Mouse (Mus musculus) hindbrain, embryonic 16.5 days (tissue): ENCODE data around the gene Fbp2. TPM values are rescaled to one million over a fixed set of nuclear protein-coding genes. Genes with fewer than 3 reads are reported as not detected.

Experiments
- ATAC-seq: fragments of 200-750 bp; cut with Nextera tagmentation; 2 replicates; pipeline ENCODE4 v1.8.0; 2017; ENCODE audit warnings: moderate TSS enrichment, moderate library complexity
- H3K27ac ChIP-seq: fragments of 300-500 bp; sonication (generic); 2 replicates; pipeline ENCODE4 v1.5.1; 2014; ENCODE audit warnings: low read depth, mild to moderate bottlenecking, control low read depth, low read length, moderate library complexity
- H3K27me3 ChIP-seq: fragments of 300-500 bp; sonication (generic); replicated peaks from 2 replicates; pipeline ENCODE4 v1.6.1; 2014; ENCODE audit warnings: low read length; ENCODE audit not compliant: control insufficient read depth, insufficient read depth
- H3K36me3 ChIP-seq: fragments of 300-500 bp; sonication (generic); 2 replicates; pipeline ENCODE4 v1.6.1; 2014; ENCODE audit warnings: mild to moderate bottlenecking, low read length, moderate library complexity, mixed read lengths; ENCODE audit not compliant: control insufficient read depth, insufficient read depth
- H3K4me1 ChIP-seq: fragments of 300-500 bp; sonication (generic); 2 replicates; pipeline ENCODE4 v1.6.1; 2014; ENCODE audit warnings: low read depth, low read length; ENCODE audit not compliant: control insufficient read depth, insufficient read depth
- H3K4me2 ChIP-seq: fragments of 300-500 bp; sonication (generic); 2 replicates; pipeline ENCODE4 v1.6.1; 2014; ENCODE audit warnings: mild to moderate bottlenecking, low read length, control low read depth, moderate library complexity
- H3K4me3 ChIP-seq: fragments of 300-500 bp; sonication (generic); 2 replicates; pipeline ENCODE4 v1.5.1; 2014; ENCODE audit warnings: mild to moderate bottlenecking, low read length, control low read depth, moderate library complexity
- H3K9ac ChIP-seq: fragments of 300-500 bp; sonication (generic); 2 replicates; pipeline ENCODE4 v1.6.1; 2014; ENCODE audit warnings: low read depth, mild to moderate bottlenecking, control low read depth, low read length, moderate library complexity
- H3K9me3 ChIP-seq: fragments of 300-500 bp; sonication (generic); 2 replicates; pipeline ENCODE4 v1.6.1; 2014; ENCODE audit warnings: mild to moderate bottlenecking, low read length, moderate library complexity; ENCODE audit not compliant: control insufficient read depth
- WGBS: fragments of 180-500 bp; shearing (Covaris S2); extraction: QIAGEN DNeasy Blood & Tissue Kit; methylation state at CpG from one replicate; pipeline ENCODE4 v1.1.7; 2014; 5-methylcytosine and 5-hydroxymethylcytosine counted together
- polyA plus RNA-seq: library from polyadenylated mRNA; unstranded; fragments of >200 nt; fragmentation: Nextera tagmentation; extraction: Ambion mirVana; gene quantifications from 2 replicates; pipeline ENCODE4 v1.2.1, GENCODE M21; 2015

Fbp2 gene
- polyA plus RNA-seq, 1 experiment from 2014 or later: 0.89 TPM

DNA sequence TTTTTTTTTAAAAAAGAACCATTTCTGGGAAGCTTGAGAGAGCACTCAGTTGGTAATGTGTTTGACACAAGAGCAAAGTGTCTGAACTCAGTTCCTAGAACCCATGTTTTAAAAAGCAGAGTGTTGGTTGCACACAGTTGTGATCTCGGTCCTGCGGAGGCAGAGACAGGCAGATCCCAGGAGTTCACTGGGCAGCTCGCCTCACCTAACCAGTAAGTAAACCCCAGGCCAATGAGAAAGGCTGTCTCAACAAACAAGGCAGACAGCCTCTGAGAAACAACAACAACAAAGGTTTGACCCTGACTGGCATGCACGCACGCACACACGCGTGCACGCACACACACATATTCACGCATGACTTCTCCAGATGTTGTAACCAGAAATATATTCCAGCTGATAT lies 25.7 kb upstream of the Fbp2 start:
- no peak overlapping the region for H3K4me3 ChIP-seq
- H3K4me1 ChIP-seq: peaks cover 7% of the 10 kb centered on the region
- 94% methylated on average over 9 of the region's 9 CpGs for WGBS
- ATAC-seq: no peak
- peaks cover 11% of the 10 kb centered on the region for H3K27me3 ChIP-seq
- no peak overlapping the region for H3K9ac ChIP-seq
- H3K36me3 ChIP-seq: no peaks in the 10 kb centered on the region
- no peak overlapping the region for H3K4me2 ChIP-seq
- no peak overlapping the region for H3K27ac ChIP-seq
- H3K9me3 ChIP-seq: no peaks in the 10 kb centered on the region

DNA sequence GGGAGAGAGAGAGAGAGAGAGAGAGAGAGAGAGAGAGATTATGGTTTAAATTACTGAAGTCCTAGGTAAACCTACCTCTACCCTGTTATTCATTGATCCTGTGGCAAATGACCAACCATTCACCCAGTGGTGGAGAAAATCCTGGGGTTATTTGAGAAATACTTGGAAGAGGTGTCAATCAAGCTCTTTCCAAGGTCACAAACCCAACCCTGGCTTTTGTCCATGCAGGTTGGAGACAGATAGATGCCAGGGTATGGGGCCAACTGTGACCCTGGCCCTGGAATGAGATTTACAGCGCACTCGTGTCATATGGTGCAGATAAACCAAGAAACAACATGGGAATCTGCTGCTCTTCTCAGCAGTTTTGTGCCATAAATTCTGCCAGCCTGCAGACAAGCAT lies 25.2 kb upstream of the Fbp2 start:
- Histone ChIP-seq H3K27me3 (peaks cover 11% of the 10 kb centered on the region), H3K4me3 (no peak overlapping the region), H3K27ac (no peak overlapping the region), H3K9ac (no peak overlapping the region), H3K4me2 (no peak overlapping the region), H3K36me3 (no peaks in the 10 kb centered on the region), H3K9me3 (no peaks in the 10 kb centered on the region), H3K4me1 (peaks cover 7% of the 10 kb centered on the region)
- no peak for ATAC-seq
- WGBS: 87% methylated on average over 2 of the region's 2 CpGs

DNA sequence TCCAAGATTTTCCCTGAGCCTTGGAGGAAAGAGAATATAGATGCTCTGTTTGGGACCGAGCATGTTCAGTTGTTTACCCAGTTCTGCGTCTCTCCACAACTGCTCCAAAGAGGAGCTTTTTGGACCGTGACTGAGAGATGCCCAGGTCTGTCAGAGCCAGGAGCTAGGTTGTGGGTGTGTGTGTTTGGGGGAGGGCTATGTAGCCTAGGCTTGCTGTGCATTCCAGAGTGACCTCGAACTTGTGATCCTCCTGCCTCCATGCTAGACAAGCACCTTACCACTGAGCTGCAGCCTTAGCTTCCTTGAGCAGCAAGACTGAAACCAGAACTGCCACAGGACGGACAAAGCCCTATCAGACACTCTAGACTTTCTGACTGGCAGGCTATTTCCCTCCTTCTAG lies 24.6 kb upstream of the Fbp2 start:
- H3K9me3 ChIP-seq: no peaks in the 10 kb centered on the region
- ATAC-seq: no peak
- no peak overlapping the region for H3K4me3 ChIP-seq
- peaks cover 5% of the 10 kb centered on the region for H3K4me1 ChIP-seq
- H3K36me3 ChIP-seq: no peaks in the 10 kb centered on the region
- no peak overlapping the region for H3K4me2 ChIP-seq
- H3K27me3 ChIP-seq: peaks cover 7% of the 10 kb centered on the region
- H3K27ac ChIP-seq: no peak overlapping the region
- H3K9ac ChIP-seq: no peak overlapping the region
- WGBS: 77% methylated on average over 5 of the region's 5 CpGs

DNA sequence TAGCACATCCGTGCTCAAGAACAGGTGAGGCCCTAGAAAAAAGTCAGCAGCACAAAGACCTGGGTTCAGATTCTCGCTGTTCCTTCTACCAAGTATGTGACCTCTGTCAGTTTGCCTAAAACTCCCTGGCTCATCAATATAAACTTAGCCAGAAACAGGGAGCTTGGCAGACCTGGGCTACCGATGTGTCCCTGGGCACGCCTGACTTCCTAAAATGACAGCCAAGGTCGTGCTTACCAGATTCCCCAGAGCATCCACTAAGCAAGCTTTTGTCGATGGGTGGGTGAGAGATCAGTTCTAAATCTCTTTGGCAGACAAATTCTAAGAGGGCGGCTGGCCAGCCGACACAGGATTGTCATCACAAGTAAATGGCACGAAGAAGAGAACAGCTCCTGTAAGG lies 23.1 kb upstream of the Fbp2 start:
- Histone ChIP-seq H3K36me3 (no peaks in the 10 kb centered on the region), H3K9me3 (no peaks in the 10 kb centered on the region), H3K27me3 (0 out of 2 replicates have a peak, but pooled peaks cover 2% of the 10 kb centered on the region), H3K9ac (no peak overlapping the region), H3K4me1 (no peaks in the 10 kb centered on the region), H3K4me3 (no peak overlapping the region), H3K27ac (no peak overlapping the region), H3K4me2 (no peak overlapping the region)
- ATAC-seq: no peak
- WGBS: 85% methylated on average over 9 of the region's 9 CpGs

DNA sequence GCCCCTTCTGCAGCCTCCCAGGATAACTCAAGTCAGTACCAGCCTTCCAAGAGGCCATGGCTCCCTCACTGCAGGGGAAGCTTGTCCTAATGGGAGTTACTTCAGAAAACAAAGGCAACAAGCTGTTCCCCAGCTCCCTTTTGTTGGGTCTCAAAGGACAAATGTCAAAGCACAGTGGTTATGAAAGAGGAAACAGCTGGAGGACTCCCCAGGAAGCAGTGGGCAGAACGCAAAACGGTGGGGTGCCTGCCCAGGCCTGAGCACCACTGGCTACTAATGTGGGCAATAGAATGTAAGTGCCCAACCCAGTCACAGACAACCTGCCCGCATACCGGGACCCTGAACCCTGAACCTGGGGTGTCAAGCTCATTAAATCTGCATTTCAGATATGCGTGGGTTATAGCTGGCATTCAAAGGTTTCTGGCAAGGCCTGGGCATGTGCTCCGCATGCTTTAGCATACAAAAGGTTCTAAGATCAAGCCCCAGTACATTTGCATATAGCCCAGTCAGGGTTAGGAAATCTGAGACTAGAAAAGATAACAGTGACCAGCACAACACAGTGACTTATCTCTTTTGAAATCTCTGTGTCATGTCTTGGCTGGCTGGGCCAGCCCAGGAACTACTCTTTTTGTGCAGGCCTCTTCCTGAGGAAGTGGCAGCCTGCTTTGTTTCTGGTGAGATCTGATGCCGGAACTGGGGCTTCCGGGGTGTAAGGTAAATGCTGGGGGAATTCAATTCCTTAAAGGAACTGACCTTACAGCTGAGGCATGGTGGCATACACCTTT lies 21.8 kb upstream of the Fbp2 start:
- no peaks in the 10 kb centered on the region for H3K9me3 ChIP-seq
- no peak overlapping the region for H3K4me3 ChIP-seq
- H3K4me1 ChIP-seq: no peaks in the 10 kb centered on the region
- WGBS: 22% methylated on average over 8 of the region's 8 CpGs
- no peak overlapping the region for H3K9ac ChIP-seq
- H3K36me3 ChIP-seq: no peaks in the 10 kb centered on the region
- H3K27me3 ChIP-seq: no peaks in the 10 kb centered on the region
- H3K4me2 ChIP-seq: no peak overlapping the region
- ATAC-seq: no peak
- H3K27ac ChIP-seq: no peak overlapping the region

DNA sequence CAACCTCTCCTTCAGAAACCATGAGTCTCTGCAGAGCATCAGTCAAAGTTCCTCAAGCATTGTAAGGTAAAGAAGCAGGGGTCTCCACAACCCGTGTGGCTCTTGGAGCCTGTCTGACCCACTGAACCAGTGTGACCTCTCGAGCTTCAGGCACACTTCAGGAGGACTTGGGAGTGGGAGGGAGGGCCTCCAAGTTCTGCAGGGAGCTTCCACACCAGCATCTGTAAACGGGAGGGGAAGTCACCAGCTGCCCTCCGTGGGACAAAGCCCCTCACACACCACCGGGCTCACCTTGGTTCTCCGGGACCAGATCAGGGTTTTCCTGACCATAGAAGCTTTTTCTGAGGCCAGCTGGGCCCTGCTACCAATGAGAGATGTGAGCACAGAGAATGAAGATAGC lies 21.2 kb upstream of the Fbp2 start:
- 23% methylated on average over 6 of the region's 6 CpGs for WGBS
- H3K9ac ChIP-seq: no peak overlapping the region
- no peaks in the 10 kb centered on the region for H3K4me1 ChIP-seq
- H3K27me3 ChIP-seq: no peaks in the 10 kb centered on the region
- no peak overlapping the region for H3K27ac ChIP-seq
- H3K4me2 ChIP-seq: no peak overlapping the region
- H3K36me3 ChIP-seq: no peaks in the 10 kb centered on the region
- ATAC-seq: no peak
- H3K9me3 ChIP-seq: no peaks in the 10 kb centered on the region
- H3K4me3 ChIP-seq: no peak overlapping the region

DNA sequence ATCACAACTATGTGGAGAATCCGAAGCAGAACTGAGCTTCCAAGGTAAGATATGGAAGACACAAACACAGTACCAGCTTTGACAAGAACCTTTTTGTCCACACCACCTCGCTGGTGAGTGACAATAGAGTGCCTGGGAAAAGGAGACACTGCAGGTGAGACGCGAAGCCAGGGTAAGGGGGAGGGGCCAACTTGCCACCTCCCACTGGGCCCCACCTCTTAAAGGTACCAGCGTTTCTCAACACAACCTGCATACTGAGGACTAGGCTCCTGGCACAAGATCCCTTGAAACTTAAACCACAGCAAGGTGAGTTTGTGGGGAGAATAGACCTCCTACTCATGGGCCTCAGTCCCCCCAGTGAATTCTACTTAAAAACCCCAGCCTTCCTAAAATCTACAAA lies 19.0 kb upstream of the Fbp2 start:
- Histone ChIP-seq H3K9me3 (no peaks in the 10 kb centered on the region), H3K4me1 (no peaks in the 10 kb centered on the region), H3K4me3 (no peak overlapping the region), H3K36me3 (no peaks in the 10 kb centered on the region), H3K27ac (no peak overlapping the region), H3K27me3 (no peaks in the 10 kb centered on the region), H3K4me2 (no peak overlapping the region), H3K9ac (no peak overlapping the region)
- ATAC-seq: no peak; the same call in 1 of the 2 replicates
- WGBS: 11% methylated on average over 5 of the region's 5 CpGs

DNA sequence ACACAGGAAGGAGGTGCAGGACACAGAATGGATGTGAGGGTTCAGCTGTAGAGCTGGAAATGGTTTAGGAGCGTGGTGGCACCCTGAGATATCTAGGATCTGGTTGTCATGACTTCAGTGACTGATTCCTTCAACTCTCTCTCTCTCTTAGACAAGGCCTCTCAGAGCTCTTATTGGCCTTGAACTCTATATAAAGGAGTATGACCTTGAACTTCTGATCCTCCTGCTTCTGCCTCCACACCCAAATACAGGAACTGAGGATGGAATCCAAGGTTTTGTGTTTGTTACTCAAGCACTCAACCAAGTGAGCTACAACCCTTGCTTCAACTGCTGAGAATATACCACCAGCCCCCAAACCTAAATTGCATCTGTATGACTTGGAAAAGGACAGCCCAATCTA lies 17.9 kb upstream of the Fbp2 start:
- Histone ChIP-seq H3K27ac (no peak overlapping the region), H3K27me3 (no peaks in the 10 kb centered on the region), H3K36me3 (no peaks in the 10 kb centered on the region), H3K9me3 (no peaks in the 10 kb centered on the region), H3K4me2 (no peak overlapping the region), H3K4me1 (no peaks in the 10 kb centered on the region), H3K4me3 (no peak overlapping the region), H3K9ac (no peak overlapping the region)
- WGBS: 56% methylated on average over 1 of the region's 1 CpGs
- no peak for ATAC-seq

DNA sequence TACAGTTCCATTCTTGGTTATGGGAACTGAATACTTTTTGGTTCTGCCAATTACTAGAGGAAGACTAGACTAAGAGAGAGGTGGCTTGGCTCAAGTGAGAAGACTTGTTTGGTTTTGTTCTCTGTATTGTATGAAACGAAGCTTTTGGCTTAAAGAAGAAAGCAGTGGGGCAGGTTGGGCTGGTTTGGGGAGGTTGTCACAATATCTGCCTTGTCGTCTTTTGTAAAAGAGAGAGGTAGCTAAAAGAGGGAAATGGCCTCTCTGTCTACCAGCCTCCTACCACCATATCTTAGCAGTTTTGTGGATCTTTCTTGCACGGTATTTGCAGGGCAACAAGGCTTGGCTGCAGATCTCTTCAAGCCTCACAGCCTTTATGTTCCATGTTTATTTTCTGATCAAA lies 14.0 kb upstream of the Fbp2 start:
- H3K36me3 ChIP-seq: no peaks in the 10 kb centered on the region
- no peaks in the 10 kb centered on the region for H3K27me3 ChIP-seq
- no peaks in the 10 kb centered on the region for H3K9me3 ChIP-seq
- H3K9ac ChIP-seq: no peak overlapping the region
- WGBS: 76% methylated on average over 3 of the region's 3 CpGs
- H3K4me1 ChIP-seq: no peaks in the 10 kb centered on the region
- H3K4me3 ChIP-seq: no peak overlapping the region
- no peak for ATAC-seq
- H3K27ac ChIP-seq: no peak overlapping the region
- H3K4me2 ChIP-seq: no peak overlapping the region
